Mouse (Mus musculus) frontal cortex, adult 2 months (tissue): ENCODE measurements around the gene Psmb7. TPM values are rescaled to one million over a fixed set of nuclear protein-coding genes. Genes with fewer than 3 reads are reported as not detected.

ENCODE experiments used
- DNase-seq, 2 experiments: peaks; one replicate each; pipeline ENCODE4 v3.0.0; 2022; ENCODE audit warnings: low spot score in 1 of 2; ENCODE audit errors: extremely low spot score in 1 of 2
- polyA plus RNA-seq: library from polyadenylated mRNA; depleted of rRNA; stranded (reverse); fragments of >200 nt; gene quantifications from 2 replicates; pipeline ENCODE4 v1.2.3, GENCODE M21; 2012

Gene Psmb7
- polyA plus RNA-seq, 1 experiment = 234 TPM

DNA sequence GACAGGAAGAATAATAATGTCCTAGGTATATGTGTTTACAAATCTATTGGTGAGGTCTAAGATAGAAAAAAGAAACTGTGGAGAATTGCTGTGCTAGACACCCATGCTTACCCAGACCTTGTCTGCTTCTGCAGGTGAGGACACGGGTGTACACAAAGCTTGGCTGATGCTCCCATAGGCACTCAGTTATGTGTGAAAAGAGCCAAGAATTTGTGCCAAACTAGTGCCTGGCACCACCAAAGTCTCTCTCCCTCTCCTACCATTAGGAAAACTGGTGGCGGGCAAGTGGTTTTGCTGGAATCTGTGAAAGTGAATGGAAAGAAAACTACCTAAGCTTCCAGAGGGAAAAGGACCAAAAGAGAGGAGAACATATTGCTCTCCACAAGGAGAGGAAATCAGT, 45.5 kb downstream of the Psmb7 start:
- no peak for DNase-seq

DNA sequence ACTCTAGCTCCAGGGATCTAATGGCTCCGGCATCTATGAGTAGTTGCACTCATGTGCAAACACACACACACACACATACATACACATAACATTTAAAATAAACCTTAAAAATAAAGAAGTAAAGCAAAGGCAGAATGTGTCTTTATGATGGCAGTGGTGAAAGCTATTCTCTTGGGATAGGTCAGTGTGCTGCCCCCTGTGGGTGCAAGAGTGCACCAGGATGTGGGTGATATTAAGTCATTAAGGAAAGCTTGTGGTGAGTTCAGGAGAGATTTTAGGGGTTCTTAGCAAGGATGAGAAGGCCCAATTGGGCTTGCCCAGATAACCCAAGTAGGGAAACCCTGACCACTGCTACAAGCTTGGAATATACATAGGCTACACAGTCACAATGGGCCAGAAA, 46.0 kb downstream of the Psmb7 start:
- DNase-seq = no peak

DNA sequence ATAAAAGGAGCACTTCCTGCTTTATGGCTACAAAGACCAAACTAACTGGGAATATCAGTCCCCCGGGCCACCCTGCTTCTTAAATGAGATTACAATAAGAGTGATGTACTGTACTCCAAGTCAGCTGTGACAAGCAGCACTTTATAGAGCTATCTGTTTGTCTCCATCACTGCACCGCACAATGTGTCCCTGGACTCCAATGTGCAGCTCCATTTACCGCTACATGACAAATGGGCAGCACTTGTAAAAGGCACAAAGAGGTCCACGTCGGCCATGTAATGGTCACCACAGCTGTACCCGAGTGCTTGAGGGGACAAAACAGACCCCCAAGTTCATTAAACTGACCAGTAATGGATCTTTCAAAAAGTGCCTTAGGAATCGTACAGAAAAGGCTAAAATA, 49.0 kb downstream of the Psmb7 start:
- no peak for DNase-seq

DNA sequence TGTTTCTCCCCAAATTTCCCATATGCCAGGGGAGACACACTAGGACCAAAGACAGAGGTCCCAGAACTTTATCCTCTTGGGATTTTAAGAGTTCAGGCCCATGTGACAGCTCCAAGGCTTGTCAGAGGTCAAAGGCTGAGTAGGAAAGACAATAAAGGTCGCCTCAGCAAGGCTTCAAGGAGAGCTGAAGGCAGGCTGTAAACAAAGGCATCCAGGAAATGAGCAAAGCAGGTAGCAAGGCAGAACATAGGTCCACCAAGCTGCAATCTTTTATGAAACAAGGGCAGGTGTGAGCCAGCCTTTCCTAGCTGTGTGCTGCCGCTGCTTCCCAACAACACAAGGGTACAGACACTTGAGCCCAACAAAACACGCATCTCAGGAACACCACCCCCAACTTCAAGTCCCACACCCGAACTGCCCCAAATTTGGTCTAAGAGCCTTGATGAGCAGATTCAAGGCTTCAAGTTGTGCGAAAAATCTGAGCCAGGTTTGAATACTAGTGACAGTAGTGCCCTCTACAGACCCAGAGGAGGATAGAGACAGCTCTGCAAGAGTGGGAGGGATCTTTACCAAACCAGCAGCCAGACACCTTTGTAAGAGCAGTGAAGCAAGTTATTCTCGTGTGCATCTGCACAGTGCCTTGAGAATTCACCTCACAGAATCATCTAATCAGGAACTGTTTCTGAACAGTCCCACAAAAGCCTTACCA, 52.0 kb downstream of the Psmb7 start:
- peak in 1 of 2 experiments; percentile 72 for DNase-seq

DNA sequence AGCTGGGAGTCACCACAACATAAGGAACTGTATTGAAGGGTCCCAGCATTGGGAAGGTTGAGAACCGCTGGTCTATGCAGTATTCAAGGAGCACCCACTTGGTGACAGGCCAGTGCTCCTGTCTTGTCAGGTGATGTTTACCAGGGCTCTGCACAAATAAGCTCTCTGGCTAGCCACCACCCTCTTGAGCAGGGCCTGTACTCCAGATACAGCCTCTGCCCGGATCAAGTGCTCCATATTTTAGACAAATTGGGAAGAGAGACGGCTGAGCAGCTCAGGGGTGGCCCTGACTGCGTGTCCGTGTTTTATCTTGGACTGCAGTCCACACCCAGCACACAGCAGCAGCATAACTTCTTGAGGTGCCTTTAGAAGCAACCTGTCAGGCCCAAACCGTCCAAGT, 57.2 kb downstream of the Psmb7 start:
- no peak for DNase-seq

DNA sequence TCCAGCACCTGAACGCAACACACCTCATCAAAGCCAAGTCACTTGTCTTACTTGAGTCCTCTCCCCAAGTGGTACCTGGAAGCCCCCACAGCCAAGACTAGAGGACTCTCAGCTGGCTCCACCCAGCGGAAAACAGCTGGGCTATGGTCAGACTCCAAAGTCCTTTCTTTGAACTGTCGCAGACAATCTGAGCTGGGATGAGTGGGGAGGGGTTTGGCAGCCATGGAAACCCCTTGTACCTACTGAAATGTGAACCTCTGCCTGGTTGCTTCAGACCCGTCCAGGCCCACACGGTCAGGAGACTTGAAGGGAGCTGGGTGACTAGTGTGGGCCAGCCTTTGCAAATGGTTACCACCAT, 58.5 kb downstream of the Psmb7 start:
- no peak for DNase-seq

DNA sequence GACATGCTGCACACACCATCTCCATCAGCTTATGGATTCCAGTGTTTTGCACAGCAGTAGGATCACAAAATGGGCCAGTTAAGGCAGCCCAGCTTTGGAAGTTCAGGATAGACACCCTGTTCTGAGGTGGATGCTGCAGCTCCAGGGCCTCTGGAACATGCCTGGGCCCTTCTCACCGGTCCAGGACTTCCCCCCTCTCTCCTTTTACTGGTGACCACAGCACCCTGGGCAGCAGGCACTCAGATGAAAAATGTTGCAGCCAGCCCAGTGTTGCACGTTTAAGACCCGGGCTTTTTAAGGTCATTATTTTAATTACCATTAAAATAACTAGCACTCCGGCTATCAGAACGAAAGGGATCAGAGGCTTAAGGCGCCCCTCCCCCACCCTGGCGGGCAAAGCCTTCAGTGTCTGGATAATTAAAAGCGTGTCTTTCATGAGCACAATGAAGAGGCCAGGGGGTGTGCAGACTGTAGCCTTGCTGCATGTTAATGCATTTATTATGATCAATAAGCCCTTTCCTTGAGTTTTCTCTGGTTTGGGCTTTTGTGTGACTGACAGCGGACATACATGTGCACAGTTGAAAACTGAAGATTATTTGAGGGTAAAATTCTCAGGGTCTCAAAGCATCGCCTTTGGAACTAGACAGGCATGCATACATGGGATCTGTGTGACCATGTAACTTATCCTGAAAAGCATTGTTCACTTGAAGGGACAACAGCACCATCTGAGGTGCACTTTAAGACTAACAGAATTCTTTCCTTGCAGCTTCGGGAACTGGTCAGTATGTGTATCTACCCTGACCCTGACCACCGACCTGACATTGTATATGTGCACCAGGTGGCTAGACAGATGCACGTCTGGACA, 59.1 kb downstream of the Psmb7 start:
- no peak for DNase-seq

DNA sequence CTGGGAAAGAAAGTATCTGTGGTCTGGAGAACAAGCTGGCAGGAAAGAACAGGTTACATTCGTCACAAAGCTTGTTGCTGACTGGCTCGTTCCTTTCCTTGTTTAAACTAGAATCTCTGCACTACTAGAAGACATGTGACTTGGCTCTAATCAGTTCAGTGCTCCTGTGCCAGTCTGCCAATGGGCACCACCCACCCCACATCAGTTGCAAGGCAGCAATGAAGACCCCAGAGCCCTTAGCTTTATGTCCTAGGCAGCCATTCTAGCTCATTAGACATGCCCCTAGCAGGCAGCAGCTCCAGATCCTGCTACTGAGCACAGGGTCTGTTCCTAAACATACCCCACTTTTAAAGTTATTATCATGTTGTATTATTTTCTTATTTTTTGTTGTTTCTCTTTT, 59.9 kb downstream of the Psmb7 start:
- DNase-seq = no peak

DNA sequence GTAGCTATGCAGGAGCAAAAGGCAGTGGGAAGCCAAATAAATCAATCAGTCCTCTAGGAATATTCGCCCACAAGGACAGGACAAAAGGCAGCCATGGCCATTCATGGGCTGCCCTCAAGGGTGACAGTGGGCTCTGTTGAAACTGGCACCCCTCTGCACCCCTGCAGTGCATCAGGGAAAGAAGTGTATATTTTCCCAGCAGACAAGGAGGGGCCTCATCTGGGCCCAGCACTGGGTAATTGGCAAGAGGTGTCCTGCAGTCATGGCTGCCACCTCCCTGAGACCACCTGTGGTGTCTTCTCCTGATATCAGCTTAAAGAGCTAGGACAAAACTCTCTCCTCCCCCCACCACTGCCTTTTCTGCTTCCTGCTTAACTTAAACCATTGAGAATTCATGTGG, 64.4 kb downstream of the Psmb7 start:
- no peak for DNase-seq

DNA sequence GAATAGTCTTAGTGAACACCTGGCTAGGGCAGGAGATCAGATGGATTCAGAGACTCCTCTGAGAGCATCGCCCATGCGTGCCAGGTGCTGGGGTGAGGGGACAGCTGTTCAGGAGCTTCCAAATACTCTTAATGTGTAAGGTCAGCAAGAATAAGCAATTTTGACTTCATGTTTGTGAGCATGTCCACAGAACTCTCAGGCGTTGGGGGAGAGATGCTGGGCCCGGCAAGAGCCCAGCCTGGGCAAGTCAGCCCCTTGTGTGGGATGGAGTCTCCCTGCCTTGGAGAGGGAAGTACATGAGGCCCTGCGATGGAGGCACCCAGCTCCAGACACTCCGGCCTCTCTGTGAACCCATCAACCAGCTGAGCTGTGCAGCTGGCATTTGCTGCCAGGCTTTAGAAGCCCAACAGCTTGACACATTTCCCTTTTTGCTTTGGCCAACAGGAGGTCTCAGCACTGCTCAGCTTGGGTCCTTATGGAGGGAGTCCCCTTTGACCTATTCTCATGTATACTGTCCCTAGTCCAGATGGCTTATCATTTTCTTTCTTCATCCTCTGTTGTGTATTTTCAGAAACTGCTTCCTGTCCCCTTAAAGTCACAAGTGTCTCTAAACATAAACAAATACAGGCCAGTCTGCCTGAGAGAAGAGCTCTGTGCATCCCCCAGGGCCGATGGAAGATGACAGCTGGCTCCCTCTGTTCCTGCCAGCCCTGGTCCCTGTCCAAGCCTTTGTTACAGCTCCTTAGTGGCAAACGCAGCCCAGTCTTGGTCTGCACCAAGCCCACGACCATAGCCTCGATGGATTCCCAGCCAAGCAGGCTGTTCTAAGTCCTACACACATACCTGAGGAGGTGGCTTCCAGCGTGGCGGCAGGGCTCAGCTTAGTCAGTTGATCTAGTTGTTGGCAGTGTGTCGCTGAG, 65.0 kb downstream of the Psmb7 start:
- peak; percentile 17 to 45 for DNase-seq

DNA sequence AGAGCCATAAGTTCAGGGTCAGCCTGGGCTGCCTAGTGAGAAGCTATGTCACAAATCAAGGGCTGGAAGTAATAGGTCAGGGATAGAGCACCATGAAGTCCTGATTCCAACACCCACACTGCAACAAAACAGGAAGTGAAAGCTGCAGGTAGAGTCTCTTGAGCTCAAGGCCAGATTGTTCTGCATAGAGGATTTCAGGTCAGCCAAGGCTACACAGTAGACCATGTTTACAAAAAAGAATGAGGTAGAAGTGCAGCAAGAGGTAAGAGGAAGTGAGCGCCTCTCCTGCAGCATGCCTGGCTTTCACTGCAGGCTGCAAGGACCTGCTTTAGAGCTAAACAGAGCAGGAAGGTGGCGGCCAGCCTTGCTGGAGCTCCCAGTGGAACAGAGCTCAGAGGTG, 69.2 kb downstream of the Psmb7 start:
- no peak for DNase-seq

DNA sequence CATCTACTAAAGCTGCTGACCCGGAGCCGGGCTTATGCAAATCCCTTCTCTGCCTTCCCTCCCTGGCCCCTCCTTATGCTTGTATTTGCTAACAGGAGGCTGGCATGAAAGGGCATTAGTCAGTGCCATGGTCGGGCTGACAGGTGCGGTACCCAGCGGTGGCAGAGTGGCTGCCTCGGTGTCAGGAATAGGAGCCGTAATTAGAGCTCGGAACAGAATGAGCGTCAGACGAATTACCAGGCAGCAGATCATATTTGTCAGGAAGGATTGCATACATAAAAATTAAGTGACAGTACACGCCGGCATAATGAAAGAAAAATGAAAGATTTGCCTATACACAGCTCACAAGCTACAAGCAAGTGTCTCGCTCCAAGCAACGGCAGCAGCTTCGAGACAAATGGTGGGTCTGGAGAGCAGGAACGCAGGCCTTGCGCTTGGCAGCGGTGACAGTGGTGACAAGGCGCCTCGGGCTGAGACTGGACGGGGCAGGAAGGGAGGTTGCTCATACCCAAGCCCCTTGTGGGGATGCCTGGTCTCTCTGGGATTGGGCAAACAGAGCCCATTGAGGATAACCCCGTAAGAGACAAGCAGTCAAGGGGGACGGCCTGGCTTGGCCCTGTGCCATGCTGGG, 71.8 kb downstream of the Psmb7 start:
- DNase-seq = no peak

DNA sequence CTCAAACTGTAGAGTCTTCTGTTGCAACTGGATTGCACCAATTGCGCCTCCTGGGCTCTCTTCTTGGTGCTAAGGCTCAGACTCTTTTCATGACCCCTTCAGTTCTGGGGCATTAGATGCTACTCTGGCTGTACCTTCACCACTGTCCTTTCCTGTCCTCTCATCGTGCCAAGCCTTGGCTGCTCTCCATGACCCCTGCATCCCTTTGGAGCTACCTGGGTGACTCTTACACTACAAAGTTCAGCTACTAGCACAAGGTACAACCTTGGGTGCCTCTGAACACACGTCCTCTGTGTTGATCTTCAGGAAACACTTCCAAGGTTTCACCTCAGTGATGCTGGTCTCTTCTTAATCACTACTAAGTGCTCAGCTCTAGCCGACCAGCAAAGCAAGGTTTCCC, 81.3 kb downstream of the Psmb7 start:
- no peak for DNase-seq

DNA sequence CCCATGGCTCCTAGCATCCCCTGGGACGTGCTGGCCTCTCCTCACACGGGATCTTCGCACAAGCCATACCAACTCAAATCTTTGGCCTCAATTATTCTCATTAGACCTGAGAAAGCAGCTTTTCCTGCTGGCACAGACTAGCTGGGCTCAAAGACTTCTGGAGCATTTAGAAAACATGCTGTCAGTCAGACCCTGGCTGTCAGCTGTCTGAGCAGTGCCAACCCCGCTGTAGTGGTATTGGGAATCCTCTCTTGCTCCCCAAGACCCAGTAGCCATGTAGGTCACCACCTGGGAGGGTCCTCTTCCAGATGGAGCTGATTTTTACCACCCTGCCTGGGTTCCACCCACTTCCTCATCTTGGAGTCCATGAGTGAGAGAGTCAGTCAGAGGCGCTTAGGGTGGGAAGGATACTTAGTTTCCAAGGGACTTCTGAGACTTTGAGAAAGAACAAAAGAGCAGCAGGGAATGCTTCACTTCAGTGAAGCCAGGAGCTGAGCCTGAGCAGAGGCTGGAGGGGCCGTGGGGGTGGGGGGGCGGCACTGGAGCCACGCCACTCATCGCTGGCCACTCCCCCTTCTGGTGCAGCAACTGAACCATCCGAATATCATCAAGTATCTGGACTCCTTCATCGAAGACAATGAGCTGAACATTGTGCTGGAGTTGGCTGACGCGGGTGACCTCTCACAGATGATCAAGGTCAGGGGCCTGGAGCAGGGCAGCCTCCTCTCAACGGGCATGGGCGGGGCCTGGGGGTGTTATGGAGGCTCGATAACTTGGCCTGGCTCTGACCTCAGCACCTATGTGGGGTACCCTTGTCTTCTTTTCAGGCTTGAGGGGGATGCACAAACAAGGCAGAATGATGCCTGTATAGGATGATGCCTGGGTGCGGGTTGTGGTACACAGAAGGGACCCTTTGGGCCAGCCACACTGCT, 83.3 kb downstream of the Psmb7 start:
- DNase-seq = no peak

DNA sequence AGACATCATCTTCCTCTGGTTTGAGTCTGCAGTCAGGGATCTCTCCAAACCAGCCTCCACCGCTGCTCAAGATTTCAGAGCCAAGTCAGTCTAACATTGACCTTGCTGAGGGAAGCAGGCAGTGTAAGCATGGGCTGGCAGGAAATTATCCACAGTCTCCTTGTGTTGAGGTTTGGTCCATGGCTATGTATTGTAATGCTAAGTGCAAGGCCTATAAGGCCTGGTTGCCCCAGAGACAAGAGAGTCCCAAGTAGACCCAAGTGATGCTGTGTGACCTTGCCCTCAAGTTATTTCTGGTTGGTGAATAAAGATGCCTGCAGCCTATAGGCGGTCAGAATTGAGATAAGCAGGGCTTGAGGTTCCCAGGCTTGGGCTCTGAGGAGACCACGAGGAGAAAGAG, 87.2 kb downstream of the Psmb7 start:
- no peak for DNase-seq

DNA sequence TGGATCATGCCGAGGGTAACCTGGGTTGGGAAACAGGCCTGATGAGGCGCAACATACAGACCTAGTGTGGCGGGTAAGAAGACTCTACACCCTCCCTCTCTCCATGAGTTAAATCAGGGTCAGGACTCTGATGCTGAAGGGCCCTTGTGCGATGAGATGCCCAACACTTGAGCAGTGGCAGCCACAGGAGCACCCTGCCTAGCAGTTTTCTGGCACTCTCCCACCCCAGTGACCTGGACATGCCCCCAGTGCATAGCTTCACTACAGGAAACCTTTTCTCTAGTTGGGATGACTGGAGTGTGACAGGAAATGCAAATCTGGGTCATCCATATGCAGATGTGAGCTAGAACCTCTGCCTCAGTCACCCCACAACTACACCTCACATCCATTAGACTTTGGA, 88.2 kb downstream of the Psmb7 start:
- no peak for DNase-seq

DNA sequence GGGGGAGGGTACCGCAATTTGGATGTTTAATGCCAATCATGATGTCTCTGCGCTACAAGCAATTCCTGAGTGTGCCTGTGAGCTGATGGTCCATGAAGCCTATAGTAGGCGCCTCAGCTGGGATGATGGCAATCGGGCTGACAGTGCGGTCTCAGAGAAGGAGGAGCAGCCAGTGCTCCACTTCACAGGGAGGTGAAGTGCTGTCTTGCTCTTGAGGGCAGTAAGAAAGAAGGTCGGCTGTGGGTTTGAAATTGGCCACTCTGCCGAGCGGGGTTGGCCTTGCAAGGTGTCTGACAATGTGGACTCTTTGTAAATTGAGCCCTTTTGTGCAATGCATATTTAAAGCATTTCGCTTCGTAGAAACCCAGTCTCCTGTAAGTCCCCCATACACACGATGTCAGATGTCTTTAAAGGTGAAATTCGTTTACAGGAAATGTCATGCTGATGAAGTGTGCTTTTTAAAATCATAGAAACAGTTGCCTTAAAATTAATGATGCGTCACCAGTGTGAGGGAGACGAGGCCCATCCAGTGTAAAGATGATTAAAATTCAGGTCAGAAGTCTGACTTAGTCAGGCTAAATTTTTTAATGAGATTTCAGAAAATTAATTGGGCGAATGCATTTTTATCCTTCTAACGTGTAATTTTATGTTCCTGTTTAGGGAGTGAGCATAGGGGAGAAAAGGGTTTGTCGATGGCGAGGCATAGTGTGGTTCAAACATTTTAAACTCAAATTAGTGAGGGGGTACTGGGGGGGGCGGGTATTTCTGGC, 89.5 kb downstream of the Psmb7 start:
- DNase-seq = no peak

DNA sequence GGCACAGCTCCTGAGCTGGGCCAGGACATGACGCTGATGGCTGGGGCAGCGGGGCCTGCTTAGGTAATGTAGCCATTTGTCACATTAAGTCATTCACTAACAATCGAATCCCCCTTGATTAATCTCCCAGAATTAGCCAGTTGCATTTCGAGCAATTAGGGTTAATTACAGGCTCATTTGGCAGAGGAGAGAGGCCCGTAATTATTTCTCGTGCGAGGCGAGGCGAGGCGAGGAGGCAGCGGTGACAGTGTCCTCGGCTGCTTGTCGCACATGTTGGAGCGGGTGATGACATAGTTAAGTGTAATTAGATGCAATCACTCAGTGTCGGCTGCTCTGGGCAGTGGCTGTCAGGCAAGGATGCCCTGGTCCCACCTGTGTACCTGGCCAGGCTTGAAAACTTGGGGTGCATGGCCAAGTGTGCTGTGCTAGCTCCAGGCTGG, 91.9 kb downstream of the Psmb7 start:
- DNase-seq = no peak
